Mouse (Mus musculus): ENCODE results near the gene Aox1.
"Not testable (repeated sequence)": the region's sequence is repeated elsewhere in the genome, so short reads cannot be mapped to it uniquely, and the experiment has no call there.

GRCm38 (mm10) chr1:58006388-58006787 lies 23.3 kb upstream of the Aox1 start:
- not testable (repeated sequence) for TF ChIP-seq CTCF (IDR thresholded peaks at IDR 0.05; ENCODE audit: control insufficient read depth, insufficient read depth, insufficient replicate concordance, low read depth, low read length); POLR2A (IDR thresholded peaks at IDR 0.05; ENCODE audit: control insufficient read depth, low read depth, low read length)
